Mouse (Mus musculus) CH12.LX (cell line): ENCODE measurements around the gene Svep1. TPM values are rescaled to one million over a fixed set of nuclear protein-coding genes. Genes with fewer than 3 reads are reported as not detected.

Source experiments
- DNase-seq: peaks from one replicate; pipeline ENCODE4 v3.0.0-alpha.2; 2013; ENCODE audit errors: extremely low read depth
- H3K27ac ChIP-seq: 2 replicates; pipeline ENCODE4 v1.5.1; 2012; ENCODE audit warnings: low read depth, mild to moderate bottlenecking, control low read depth, moderate library complexity; ENCODE audit not compliant: insufficient read depth
- H3K27me3 ChIP-seq: replicated peaks from 2 replicates; pipeline ENCODE3; 2012; ENCODE audit warnings: inconsistent platforms
- H3K36me3 ChIP-seq, 2 experiments: replicated peaks in 1 of 2; 2 replicates each; pipeline versions ENCODE3 to v1.6.1; 2012; ENCODE audit warnings: inconsistent platforms in 1 of 2, low read length in 1 of 2, mild to moderate bottlenecking in 1 of 2, mixed read lengths in 1 of 2, moderate library complexity in 1 of 2; ENCODE audit not compliant: control insufficient read depth in 1 of 2, insufficient read depth in 1 of 2
- H3K4me1 ChIP-seq, 2 experiments: 2 replicates each; pipeline ENCODE4 v1.6.1; 2012; ENCODE audit warnings: inconsistent platforms in 1 of 2, moderate library complexity in 1 of 2; ENCODE audit not compliant: insufficient read depth in 2 of 2, control insufficient read depth in 1 of 2
- H3K4me2 ChIP-seq: 2 replicates; pipeline ENCODE4 v1.6.1; 2012; ENCODE audit warnings: low read depth, mild to moderate bottlenecking, control low read depth; ENCODE audit not compliant: poor library complexity, insufficient read depth, severe bottlenecking
- H3K4me3 ChIP-seq, 3 experiments: fragments of 150-350 bp in 1 of 3; sonication (generic) in 1 of 3; replicated peaks in 1 of 3; 2 replicates each; pipeline versions ENCODE3 to v1.5.1; 2011 to 2012; ENCODE audit warnings: low read depth in 2 of 3, low read length in 2 of 3, mild to moderate bottlenecking in 2 of 3, moderate library complexity in 2 of 3, control low read depth in 1 of 3, improper control_type of control experiment in 1 of 3, inconsistent platforms in 1 of 3, mixed read lengths in 1 of 3; ENCODE audit not compliant: poor library complexity in 1 of 3
- H3K79me2 ChIP-seq: replicated peaks from 2 replicates; pipeline ENCODE4 v1.6.1; 2012; ENCODE audit warnings: mild to moderate bottlenecking, moderate library complexity; ENCODE audit not compliant: control insufficient read depth, poor library complexity, insufficient read depth, severe bottlenecking; ENCODE audit errors: extremely low read depth
- H3K9ac ChIP-seq: 2 replicates; pipeline ENCODE4 v1.6.1; 2012; ENCODE audit warnings: low read depth, mild to moderate bottlenecking, control low read depth, moderate library complexity; ENCODE audit not compliant: insufficient read depth
- H3K9me3 ChIP-seq: replicated peaks from 2 replicates; pipeline ENCODE3; 2012; ENCODE audit warnings: low read length, inconsistent platforms, mixed read lengths
- BHLHE40 ChIP-seq: IDR thresholded peaks from 2 replicates; pipeline ENCODE4 v1.6.1; 2011; ENCODE audit warnings: mild to moderate bottlenecking, low read depth, low read length, improper control_type of control experiment
- CHD1 ChIP-seq: IDR thresholded peaks from 2 replicates; pipeline ENCODE4 v1.6.1; 2012; ENCODE audit warnings: low read depth, low read length, improper control_type of control experiment, inconsistent platforms
- CHD2 ChIP-seq: IDR thresholded peaks from 2 replicates; pipeline ENCODE4 v1.6.1; 2011; ENCODE audit warnings: low read length, improper control_type of control experiment
- E2F4 ChIP-seq: IDR thresholded peaks from 2 replicates; pipeline ENCODE4 v1.6.1; 2011; ENCODE audit warnings: low read depth, low read length, improper control_type of control experiment; ENCODE audit not compliant: insufficient replicate concordance
- ELF1 ChIP-seq: IDR thresholded peaks from 2 replicates; pipeline ENCODE4 v1.6.1; 2014; ENCODE audit warnings: low read depth, mild to moderate bottlenecking, inconsistent platforms, low read length, improper control_type of control experiment
- ETS1 ChIP-seq: conservative IDR thresholded peaks from 2 replicates; pipeline ENCODE4 v1.6.1; 2012; ENCODE audit warnings: low read depth, mild to moderate bottlenecking, inconsistent platforms, low read length, improper control_type of control experiment, moderate library complexity
- GABPA ChIP-seq: IDR thresholded peaks from 2 replicates; pipeline ENCODE4 v1.6.1; 2012; ENCODE audit warnings: low read depth, low read length, improper control_type of control experiment, inconsistent platforms; ENCODE audit not compliant: insufficient replicate concordance
- JUN ChIP-seq: IDR thresholded peaks from 2 replicates; pipeline ENCODE4 v1.6.1; 2011; ENCODE audit warnings: low read depth, mild to moderate bottlenecking, low read length, improper control_type of control experiment, moderate library complexity; ENCODE audit not compliant: insufficient read depth
- KAT2A ChIP-seq: IDR thresholded peaks from 2 replicates; pipeline ENCODE4 v1.6.1; 2012; ENCODE audit warnings: low read length, improper control_type of control experiment, inconsistent platforms; ENCODE audit not compliant: insufficient replicate concordance
- MAX ChIP-seq: IDR thresholded peaks from 2 replicates; pipeline ENCODE4 v1.6.1; 2011; ENCODE audit warnings: low read length, improper control_type of control experiment
- MAZ ChIP-seq: IDR thresholded peaks from 2 replicates; pipeline ENCODE4 v1.6.1; 2012; ENCODE audit warnings: low read depth, mild to moderate bottlenecking, inconsistent platforms, low read length, improper control_type of control experiment, moderate library complexity
- MEF2A ChIP-seq: IDR thresholded peaks from 2 replicates; pipeline ENCODE4 v1.6.1; 2014; ENCODE audit warnings: low read depth, mild to moderate bottlenecking, inconsistent platforms, low read length, improper control_type of control experiment, borderline replicate concordance
- MXI1 ChIP-seq: IDR thresholded peaks from 2 replicates; pipeline ENCODE4 v1.6.1; 2011; ENCODE audit warnings: mild to moderate bottlenecking, low read depth, low read length, improper control_type of control experiment
- MYC ChIP-seq: IDR thresholded peaks from 2 replicates; pipeline ENCODE4 v1.6.1; 2011; ENCODE audit warnings: low read depth, mild to moderate bottlenecking, improper control_type of control experiment, low read length
- NELFE ChIP-seq: IDR thresholded peaks from 2 replicates; pipeline ENCODE4 v1.6.1; 2011; ENCODE audit warnings: low read depth, low read length, improper control_type of control experiment
- POLR2A ChIP-seq: IDR thresholded peaks from 2 replicates; pipeline ENCODE4 v1.6.1; 2011; ENCODE audit warnings: low read depth, mild to moderate bottlenecking, improper control_type of control experiment, low read length
- RCOR1 ChIP-seq: conservative IDR thresholded peaks from 2 replicates; pipeline ENCODE4 v1.6.1; 2012; ENCODE audit warnings: low read depth, mild to moderate bottlenecking, inconsistent platforms, low read length, improper control_type of control experiment
- SIN3A ChIP-seq: IDR thresholded peaks from 2 replicates; pipeline ENCODE4 v1.6.1; 2012; ENCODE audit warnings: low read length, improper control_type of control experiment, inconsistent platforms
- TCF12 ChIP-seq: IDR thresholded peaks from 2 replicates; pipeline ENCODE4 v1.6.1; 2014; ENCODE audit warnings: low read depth, mild to moderate bottlenecking, inconsistent platforms, low read length, improper control_type of control experiment
- UBTF ChIP-seq: IDR thresholded peaks from 2 replicates; pipeline ENCODE4 v1.6.1; 2012; ENCODE audit warnings: low read depth, mild to moderate bottlenecking, inconsistent platforms, low read length, improper control_type of control experiment, moderate library complexity
- USF2 ChIP-seq: conservative IDR thresholded peaks from 2 replicates; pipeline ENCODE4 v1.6.1; 2011; ENCODE audit warnings: low read depth, low read length, improper control_type of control experiment
- ZC3H11A ChIP-seq: IDR thresholded peaks from 2 replicates; pipeline ENCODE4 v1.6.1; 2012; ENCODE audit warnings: low read depth, mild to moderate bottlenecking, inconsistent platforms, low read length, improper control_type of control experiment
- ZKSCAN1 ChIP-seq: IDR thresholded peaks from 2 replicates; pipeline ENCODE4 v1.6.1; 2012; ENCODE audit warnings: low read depth, inconsistent platforms, low read length, improper control_type of control experiment, borderline replicate concordance
- ZMIZ1 ChIP-seq: IDR thresholded peaks from 2 replicates; pipeline ENCODE4 v1.6.1; 2012; ENCODE audit warnings: low read depth, mild to moderate bottlenecking, inconsistent platforms, low read length, improper control_type of control experiment
- ZNF384 ChIP-seq: IDR thresholded peaks from 2 replicates; pipeline ENCODE4 v1.6.1; 2012; ENCODE audit warnings: low read depth, low read length, improper control_type of control experiment, inconsistent platforms
- dilution Hi-C: fragments of 300-500 bp; cut with MboI; formaldehyde crosslinking; loops from 2 replicates; pipeline ENCODE4 v1.14.3; 2020; ENCODE audit warnings: low sequenced_read_pairs; ENCODE audit not compliant: extremely low pct_unique_long_range_greater_than_20kb, extremely low pct_ligation_motif_present
- in situ Hi-C: fragments of 300-500 bp; cut with MboI; formaldehyde crosslinking; loops from 3 replicates; pipeline ENCODE4 v1.14.3; 2019; ENCODE audit warnings: low sequenced_read_pairs, low pct_ligation_motif_present, low pct_unique_long_range_greater_than_20kb, mixed read lengths
- polyA plus RNA-seq: library from polyadenylated mRNA; unstranded; fragments of >175 nt; gene quantifications from 2 replicates; pipeline ENCODE4 v1.2.1, GENCODE M21; 2012; ENCODE audit warnings: low read depth; ENCODE audit not compliant: insufficient read length
- total RNA-seq, 2 experiments: library from RNA; depleted of rRNA; stranded (reverse); fragments of 300-350 nt in 1 of 2; fragments of >200 nt in 1 of 2; gene quantifications; 2 replicates each; pipeline ENCODE4 v1.2.3; 2012 to 2014

The Svep1 gene
- total and polyA plus RNA-seq, 3 experiments: not detected

DNA sequence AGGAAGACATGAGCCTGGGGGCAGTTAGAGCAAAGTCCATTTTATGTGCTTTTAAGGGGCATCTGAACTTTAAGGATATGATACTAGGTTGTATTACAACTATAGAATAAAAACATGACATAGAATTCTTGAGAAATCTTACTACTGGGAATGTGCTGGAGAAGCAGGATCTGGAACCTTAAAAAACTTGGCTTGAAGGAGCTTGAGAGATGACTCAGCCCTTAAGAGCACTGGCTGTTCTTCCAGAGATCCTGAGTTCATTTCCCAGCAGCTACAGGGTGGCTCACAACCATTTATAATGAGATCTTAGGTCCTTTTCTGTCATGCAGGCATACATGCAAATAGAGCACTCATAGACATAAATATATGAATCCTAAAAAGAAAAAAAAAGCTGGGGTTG is 151.0 kb downstream of the Svep1 start:
- in situ Hi-C loops: no loop called here
- no peak for DNase-seq
- no peaks in the 10 kb centered on the region for H3K9me3 ChIP-seq
- no peaks in the 10 kb centered on the region for H3K4me1 ChIP-seq
- no peaks in the 10 kb centered on the region for H3K36me3 ChIP-seq
- H3K27ac ChIP-seq: no peak overlapping the region
- H3K27me3 ChIP-seq: no peaks in the 10 kb centered on the region
- H3K4me2 ChIP-seq: no peak overlapping the region
- no peaks in the 10 kb centered on the region for H3K79me2 ChIP-seq
- TF ChIP-seq E2F4: no peak
- TF ChIP-seq ELF1: no peak
- TF ChIP-seq CHD2: no peak
- TF ChIP-seq MXI1: no peak
- no peak for TF ChIP-seq USF2
- TF ChIP-seq ETS1: no peak
- TF ChIP-seq TCF12: no peak
- TF ChIP-seq POLR2A: no peak
- no peak for TF ChIP-seq NELFE
- no peak for TF ChIP-seq MYC
- TF ChIP-seq ZKSCAN1: no peak
- no peak for TF ChIP-seq GABPA
- TF ChIP-seq MAX: no peak
- TF ChIP-seq ZNF384: no peak
- no peak for TF ChIP-seq BHLHE40
- no peak for TF ChIP-seq ZC3H11A
- TF ChIP-seq MEF2A: no peak
- no peak for TF ChIP-seq KAT2A
- no peak for TF ChIP-seq MAZ
- TF ChIP-seq, all 38 proteins: peak for 0
- dilution Hi-C loops: no loop called here
- H3K4me3 ChIP-seq: no peak overlapping the region
- H3K9ac ChIP-seq: no peak overlapping the region

DNA sequence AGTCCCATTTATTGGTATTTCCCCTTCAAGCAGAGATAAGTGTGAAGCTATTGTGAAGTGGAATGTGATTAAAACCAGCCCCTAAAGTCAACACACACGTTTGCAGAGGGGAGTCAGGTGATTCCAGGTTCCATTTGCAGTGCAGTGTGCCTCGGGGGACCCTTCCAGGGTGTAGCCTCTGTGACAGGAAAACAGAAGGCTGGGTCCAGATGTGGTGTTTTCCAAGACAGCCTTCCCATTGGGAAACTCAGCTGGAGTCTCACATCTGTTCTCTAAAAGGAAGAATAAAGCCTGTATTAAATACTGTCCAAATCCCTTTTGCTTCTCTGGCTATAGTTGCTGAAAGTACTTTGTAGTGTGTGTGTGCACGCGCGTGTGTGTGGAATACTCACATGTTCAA is 152.2 kb downstream of the Svep1 start:
- H3K36me3 ChIP-seq: no peaks in the 10 kb centered on the region
- no peaks in the 10 kb centered on the region for H3K9me3 ChIP-seq
- H3K4me3 ChIP-seq: no peak overlapping the region
- no peak overlapping the region for H3K27ac ChIP-seq
- no peak for DNase-seq
- no peak overlapping the region for H3K9ac ChIP-seq
- no peak overlapping the region for H3K4me2 ChIP-seq
- H3K4me1 ChIP-seq: no peaks in the 10 kb centered on the region
- no peaks in the 10 kb centered on the region for H3K27me3 ChIP-seq
- TF ChIP-seq POLR2A (no peak), JUN (no peak), ELF1 (no peak), RCOR1 (no peak), SIN3A (no peak), GABPA (no peak), MYC (no peak), MAX (no peak), ZMIZ1 (no peak), UBTF (no peak), CHD1 (no peak), CHD2 (no peak), KAT2A (no peak), TCF12 (no peak), MAZ (no peak), E2F4 (no peak)
- H3K79me2 ChIP-seq: no peaks in the 10 kb centered on the region
- dilution Hi-C loops: no loop called here
- in situ Hi-C loops: no loop called here
